Mouse (Mus musculus): ENCODE data around the gene Lrrc73. TPM values are rescaled to one million over a fixed set of nuclear protein-coding genes. Genes with fewer than 3 reads are reported as not detected.

Gene Lrrc73
- 10 to 100 TPM; 10.4 to 11.1 TPM for polyA plus RNA-seq (2012; fragmentation: generic; extraction: Trizol)

DNA sequence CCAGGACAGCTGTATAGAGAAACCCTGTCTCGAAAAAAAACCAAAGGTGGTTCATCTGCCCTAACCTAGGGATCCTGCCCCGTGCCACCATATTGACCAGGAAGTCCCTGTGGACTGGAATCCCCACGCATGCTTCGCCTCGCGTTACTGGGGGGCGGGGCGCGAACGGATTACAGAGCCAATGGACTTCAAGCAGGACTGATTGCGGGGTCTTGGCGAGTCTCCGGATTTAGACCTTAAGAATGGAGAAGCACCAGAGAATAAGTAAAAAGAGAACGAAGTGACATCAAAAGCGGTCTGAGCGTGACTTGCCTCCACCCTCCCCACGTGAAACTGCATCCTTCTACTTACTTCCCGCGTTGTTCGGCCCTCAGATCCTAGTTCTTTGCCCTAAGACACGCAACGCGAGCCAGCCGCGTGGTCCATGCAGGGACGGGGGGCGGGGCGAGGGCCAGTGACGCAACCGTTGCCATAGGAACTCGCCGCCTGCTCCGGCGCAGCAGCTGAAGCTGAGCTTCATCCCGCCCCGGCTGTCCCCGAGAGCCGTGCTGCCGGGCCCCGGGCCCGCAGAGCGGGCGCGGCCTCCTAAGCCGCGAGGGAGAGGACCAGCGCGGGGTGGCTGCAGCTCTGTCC lies at the start of gene Lrrc73:
Lrrc73 (plus strand) TSS at position 80 of the 633 bp plus-strand sequence.

DNA sequence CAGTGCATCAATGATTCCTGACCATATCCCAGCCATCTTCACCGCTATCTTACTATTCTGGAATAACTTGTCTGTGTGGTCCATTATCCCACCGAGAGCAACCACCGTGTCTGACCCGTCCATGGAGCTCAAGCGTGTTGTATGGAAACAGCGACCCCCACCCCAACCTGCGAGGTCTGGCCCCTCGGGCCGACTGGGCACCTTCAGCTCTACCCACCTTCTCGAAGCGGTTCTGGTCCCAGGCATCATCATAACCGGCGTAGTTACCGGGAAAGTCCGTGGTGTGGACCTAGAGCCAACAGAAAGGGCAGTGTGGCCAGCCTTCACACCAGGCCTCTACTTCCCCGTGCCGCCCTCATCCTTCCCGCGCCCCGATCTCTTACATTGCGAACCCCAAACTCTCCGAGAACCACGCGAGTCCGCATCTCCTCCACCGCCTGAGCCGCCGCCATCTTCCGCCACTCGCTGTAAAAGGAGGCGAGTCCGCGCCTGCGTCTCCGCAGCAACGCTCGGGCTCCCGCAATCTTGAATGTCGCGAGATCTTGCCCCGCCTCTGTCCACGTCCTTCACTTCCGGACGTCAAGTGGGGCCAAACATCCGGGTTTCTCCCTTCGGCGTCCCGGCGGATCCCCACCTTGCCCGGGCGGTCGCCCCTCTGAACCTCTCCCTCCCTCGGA lies 5.7 kb upstream of the Lrrc73 start, which contains the start of the genes Polr1c and Yipf3:
Polr1c (minus strand) TSS at position 543 of the 677 bp plus-strand sequence.
Yipf3 (plus strand) TSS at position 569 of the 677 bp plus-strand sequence.

DNA sequence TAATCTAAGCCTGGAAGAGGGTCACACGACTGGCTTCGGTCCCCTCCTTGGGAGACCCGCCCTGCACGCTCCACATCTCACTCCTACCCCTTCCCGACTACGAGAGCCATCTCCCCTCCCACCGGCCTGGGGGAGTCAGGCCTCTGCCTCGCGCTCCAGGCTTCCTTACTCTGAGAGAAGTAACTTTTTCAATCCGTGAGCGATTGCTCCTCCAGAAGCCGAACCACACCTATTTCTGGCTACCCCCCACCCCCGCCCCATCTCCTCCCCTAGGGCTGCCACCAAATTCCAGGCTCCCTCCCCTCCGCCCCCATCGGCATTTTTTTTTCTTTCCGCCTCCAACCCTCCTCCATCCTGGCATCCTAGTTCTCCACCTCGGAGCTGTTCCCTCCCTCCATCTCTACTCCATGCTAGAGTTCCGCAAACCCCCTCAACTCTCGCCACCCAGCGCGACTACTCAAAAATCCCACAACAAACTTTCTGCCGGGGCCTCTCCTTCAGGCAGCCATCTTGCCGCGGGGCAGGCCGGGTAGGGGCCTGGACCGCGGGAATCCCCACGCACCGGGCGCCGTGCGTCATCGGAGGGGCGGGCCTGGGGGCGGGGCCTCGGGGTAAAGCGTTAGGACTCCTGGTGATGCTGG lies 29.3 kb downstream of the Lrrc73 start, which contains the start of gene Tjap1:
Tjap1 (minus strand) TSS at position 544 of the 641 bp plus-strand sequence.

DNA sequence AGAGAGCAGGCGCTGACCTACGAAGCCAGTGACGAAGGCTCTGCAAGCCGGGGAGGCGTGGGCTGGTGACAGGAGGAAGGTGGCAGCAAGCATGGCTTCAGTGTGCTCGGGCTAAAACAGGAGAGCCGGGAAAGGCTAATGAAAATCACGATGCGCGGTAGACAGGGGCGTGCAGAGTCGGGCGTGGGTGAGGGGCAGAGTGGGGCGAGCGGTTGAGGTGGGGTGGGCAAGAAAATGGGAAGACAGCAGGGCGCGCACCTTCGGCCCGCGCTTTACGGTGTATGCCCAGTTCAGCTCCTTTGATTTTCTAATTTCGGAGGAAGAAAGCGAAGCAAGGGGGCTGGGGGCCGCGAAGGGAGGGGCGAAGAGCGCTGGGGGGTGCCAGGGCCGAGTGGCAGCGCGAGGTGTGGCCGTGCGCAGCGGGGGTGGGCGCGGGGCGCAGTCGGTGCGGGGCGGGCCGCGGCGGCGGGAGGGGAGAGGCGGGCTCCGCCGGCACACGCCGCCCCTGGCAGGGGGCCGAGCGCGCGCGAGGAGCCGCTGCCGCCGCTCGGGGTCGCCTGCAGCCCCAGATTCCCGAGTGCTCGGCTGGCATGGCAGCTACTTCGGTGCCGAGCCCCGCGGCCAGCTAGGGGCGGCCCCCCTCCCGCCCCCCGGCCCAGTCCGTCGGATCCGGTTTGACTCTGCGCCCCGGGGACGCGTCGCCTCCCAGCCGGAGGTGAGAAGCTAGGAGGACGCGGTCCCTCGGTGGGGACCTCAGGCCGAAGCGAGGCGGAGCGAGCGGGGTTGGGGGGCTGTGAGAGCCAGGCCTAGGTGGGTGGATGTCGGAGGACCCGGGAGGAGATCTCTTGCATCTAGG lies 44.3 kb downstream of the Lrrc73 start, which contains the start of gene Dlk2:
Dlk2 (plus strand) TSS at position 58 of the 856 bp plus-strand sequence.

Other genes with a start within 250 kb of the Lrrc73 start
- gene Vegfa, start 221.2 kb upstream of the Lrrc73 start, polyA plus RNA-seq (2012; fragmentation: generic; extraction: Trizol): 10 to 100 TPM in 1 of 2 experiments, 1 to 10 TPM in 1; 4.4 to 22.7 TPM
- 100 to 1,000 TPM; 140 to 212 TPM for gene Mrps18a, start 142.5 kb upstream of the Lrrc73 start, polyA plus RNA-seq (2012; fragmentation: generic; extraction: Trizol)
- gene Rsph9, start 109.3 kb upstream of the Lrrc73 start, polyA plus RNA-seq (2012; fragmentation: generic; extraction: Trizol): not detected
- gene Mad2l1bp, start 100.0 kb upstream of the Lrrc73 start, polyA plus RNA-seq (2012; fragmentation: generic; extraction: Trizol): 10 to 100 TPM; 24.3 to 32.6 TPM
- 10 to 100 TPM in 1 of 2 experiments, 1 to 10 TPM in 1; 5.2 to 43.0 TPM for gene Gtpbp2, start 92.5 kb upstream of the Lrrc73 start, polyA plus RNA-seq (2012; fragmentation: generic; extraction: Trizol)
- gene Polh, start 50.9 kb upstream of the Lrrc73 start, polyA plus RNA-seq (2012; fragmentation: generic; extraction: Trizol): 1 to 10 TPM; 1.5 to 9.4 TPM
- 10 to 100 TPM; 14.4 to 24.3 TPM for gene Xpo5, start 50.7 kb upstream of the Lrrc73 start, polyA plus RNA-seq (2012; fragmentation: generic; extraction: Trizol)
- gene Polr1c, start 5.5 kb upstream of the Lrrc73 start, polyA plus RNA-seq (2012; fragmentation: generic; extraction: Trizol): 100 to 1,000 TPM; 111 to 156 TPM
- 100 to 1,000 TPM; 159 to 180 TPM for gene Yipf3, start 5.5 kb upstream of the Lrrc73 start, polyA plus RNA-seq (2012; fragmentation: generic; extraction: Trizol)
- 10 to 100 TPM; 54.0 to 58.3 TPM for gene Tjap1, start 29.5 kb downstream of the Lrrc73 start, polyA plus RNA-seq (2012; fragmentation: generic; extraction: Trizol)
- 10 to 100 TPM in 1 of 2 experiments, 1 to 10 TPM in 1; 7.2 to 55.2 TPM for gene Dlk2, start 43.9 kb downstream of the Lrrc73 start, polyA plus RNA-seq (2012; fragmentation: generic; extraction: Trizol)
- gene Abcc10, start 74.8 kb downstream of the Lrrc73 start, polyA plus RNA-seq (2012; fragmentation: generic; extraction: Trizol): 1 to 10 TPM; 2.7 to 7.7 TPM
- 1 to 10 TPM in 1 of 2 experiments, under 1 TPM in 1; 0.54 to 5.8 TPM for gene Zfp318, start 130.2 kb downstream of the Lrrc73 start, polyA plus RNA-seq (2012; fragmentation: generic; extraction: Trizol)
- gene Crip3, start 175.4 kb downstream of the Lrrc73 start, polyA plus RNA-seq (2012; fragmentation: generic; extraction: Trizol): under 1 TPM in 1 of 2 experiments, not detected in 1; 0.93 TPM
- not detected for gene Slc22a7, start 184.9 kb downstream of the Lrrc73 start, polyA plus RNA-seq (2012; fragmentation: generic; extraction: Trizol)
- not detected for gene Ttbk1, start 234.1 kb downstream of the Lrrc73 start, polyA plus RNA-seq (2012; fragmentation: generic; extraction: Trizol)
- 100 to 1,000 TPM in 1 of 2 experiments, 10 to 100 TPM in 1; 39.0 to 100 TPM for gene Dnph1, start 243.2 kb downstream of the Lrrc73 start, polyA plus RNA-seq (2012; fragmentation: generic; extraction: Trizol)